Mouse (Mus musculus): ENCODE data around the gene Adgrf3. TPM values are rescaled to one million over a fixed set of nuclear protein-coding genes. Genes with fewer than 3 reads are reported as not detected.
"Not testable (repeated sequence)": the region's sequence is repeated elsewhere in the genome, so short reads cannot be mapped to it uniquely, and the experiment has no call there.

Adgrf3 gene
- polyA plus RNA-seq, 1 experiment from 2014 or later, result 0.24 TPM

- not testable (repeated sequence) for H3K4me3 ChIP-seq (ENCODE audit: low read depth, low read length); H3K27ac ChIP-seq (replicated peaks); DNase-seq (ENCODE audit: low spot score); H3K27me3 ChIP-seq (ENCODE audit: control insufficient read depth, insufficient read depth, low read length); H3K4me1 ChIP-seq (replicated peaks; ENCODE audit: control insufficient read depth, insufficient read depth); H3K9me3 ChIP-seq (ENCODE audit: control insufficient read depth, low read length); H3K9ac ChIP-seq (ENCODE audit: low read length); H3K36me3 ChIP-seq (ENCODE audit: control insufficient read depth, insufficient read depth, low read length); ATAC-seq (ENCODE audit: low FRiP score, low TSS enrichment); H3K4me2 ChIP-seq (replicated peaks; ENCODE audit: low read depth)
- peak; percentile 32 for TF ChIP-seq CTCF (IDR thresholded peaks at IDR 0.05; ENCODE audit: low read depth)
- 90% methylated on average over 5 of the region's 5 CpGs for whole genome bisulfite sequencing
Observed at GRCm38 (mm10) chr5:30210758-30211157, 5.2 kb upstream of the Adgrf3 start.

GRCm38 (mm10) chr5:30207276-30207675 lies 1.8 kb upstream of the Adgrf3 start:
- ATAC-seq (ENCODE audit: low FRiP score, low TSS enrichment) (no peak), DNase-seq (ENCODE audit: low spot score) (no peak)
- Histone ChIP-seq H3K4me2 (replicated peaks; ENCODE audit: low read depth) (no peak overlapping the region), H3K27me3 (ENCODE audit: control insufficient read depth, insufficient read depth, low read length) (no peaks in the 10 kb centered on the region), H3K36me3 (ENCODE audit: control insufficient read depth, insufficient read depth, low read length) (no peaks in the 10 kb centered on the region), H3K4me3 (ENCODE audit: low read depth, low read length) (no peak overlapping the region), H3K27ac (replicated peaks) (no peak overlapping the region), H3K9me3 (ENCODE audit: control insufficient read depth, low read length) (no peaks in the 10 kb centered on the region), H3K9ac (ENCODE audit: low read length) (no peak overlapping the region), H3K4me1 (replicated peaks; ENCODE audit: control insufficient read depth, insufficient read depth) (no peaks in the 10 kb centered on the region)
- WGBS, result 70% methylated on average over 6 of the region's 6 CpGs
- TF ChIP-seq EP300 (optimal IDR thresholded peaks at IDR 0.05) (no peak), CTCF (IDR thresholded peaks at IDR 0.05; ENCODE audit: low read depth) (peak; percentile 68)

- H3K4me3 ChIP-seq (ENCODE audit: low read depth, low read length), result no peak overlapping the region
- TF ChIP-seq EP300 (optimal IDR thresholded peaks at IDR 0.05), result no peak
- TF ChIP-seq CTCF (IDR thresholded peaks at IDR 0.05; ENCODE audit: low read depth), result no peak
- ATAC-seq (ENCODE audit: low FRiP score, low TSS enrichment), result no peak
- H3K9ac ChIP-seq (ENCODE audit: low read length), result no peak overlapping the region
- no peaks in the 10 kb centered on the region for H3K36me3 ChIP-seq (ENCODE audit: control insufficient read depth, insufficient read depth, low read length)
- no peaks in the 10 kb centered on the region for H3K9me3 ChIP-seq (ENCODE audit: control insufficient read depth, low read length)
- no peaks in the 10 kb centered on the region for H3K4me1 ChIP-seq (replicated peaks; ENCODE audit: control insufficient read depth, insufficient read depth)
- H3K27ac ChIP-seq (replicated peaks), result no peak overlapping the region
- no peak for DNase-seq (ENCODE audit: low spot score)
- H3K27me3 ChIP-seq (ENCODE audit: control insufficient read depth, insufficient read depth, low read length), result no peaks in the 10 kb centered on the region
- no peak overlapping the region for H3K4me2 ChIP-seq (replicated peaks; ENCODE audit: low read depth)
- WGBS, result 68% methylated on average over 3 of the region's 3 CpGs
Observed at GRCm38 (mm10) chr5:30205034-30205433, 488 bp downstream of the Adgrf3 start.

- H3K9ac ChIP-seq (ENCODE audit: low read length), result no peak overlapping the region
- no peak overlapping the region for H3K4me2 ChIP-seq (replicated peaks; ENCODE audit: low read depth)
- no peak for TF ChIP-seq EP300 (optimal IDR thresholded peaks at IDR 0.05)
- no peak for TF ChIP-seq CTCF (IDR thresholded peaks at IDR 0.05; ENCODE audit: low read depth)
- H3K36me3 ChIP-seq (ENCODE audit: control insufficient read depth, insufficient read depth, low read length), result no peaks in the 10 kb centered on the region
- no peaks in the 10 kb centered on the region for H3K9me3 ChIP-seq (ENCODE audit: control insufficient read depth, low read length)
- H3K4me1 ChIP-seq (replicated peaks; ENCODE audit: control insufficient read depth, insufficient read depth), result no peaks in the 10 kb centered on the region
- H3K27me3 ChIP-seq (ENCODE audit: control insufficient read depth, insufficient read depth, low read length), result no peaks in the 10 kb centered on the region
- DNase-seq (ENCODE audit: low spot score) (no peak), ATAC-seq (ENCODE audit: low FRiP score, low TSS enrichment) (no peak)
- no peak overlapping the region for H3K4me3 ChIP-seq (ENCODE audit: low read depth, low read length)
- whole genome bisulfite sequencing, result 39% methylated on average over 1 of the region's 1 CpGs
- H3K27ac ChIP-seq (replicated peaks), result no peak overlapping the region
Observed at GRCm38 (mm10) chr5:30204441-30204840, 1.1 kb downstream of the Adgrf3 start.

GRCm38 (mm10) chr5:30203216-30203885 lies 2.2 kb downstream of the Adgrf3 start:
- no peak overlapping the region for H3K27ac ChIP-seq (replicated peaks)
- no peaks in the 10 kb centered on the region for H3K4me1 ChIP-seq (replicated peaks; ENCODE audit: control insufficient read depth, insufficient read depth)
- no peak overlapping the region for H3K4me3 ChIP-seq (ENCODE audit: low read depth, low read length)
- TF ChIP-seq CTCF (IDR thresholded peaks at IDR 0.05; ENCODE audit: low read depth), result no peak
- no peak for TF ChIP-seq EP300 (optimal IDR thresholded peaks at IDR 0.05)
- H3K27me3 ChIP-seq (ENCODE audit: control insufficient read depth, insufficient read depth, low read length), result no peaks in the 10 kb centered on the region
- ATAC-seq (ENCODE audit: low FRiP score, low TSS enrichment) (no peak), DNase-seq (ENCODE audit: low spot score) (no peak)
- no peaks in the 10 kb centered on the region for H3K9me3 ChIP-seq (ENCODE audit: control insufficient read depth, low read length)
- H3K4me2 ChIP-seq (replicated peaks; ENCODE audit: low read depth), result no peak overlapping the region
- WGBS, result 78% methylated on average over 10 of the region's 10 CpGs
- no peak overlapping the region for H3K9ac ChIP-seq (ENCODE audit: low read length)
- no peaks in the 10 kb centered on the region for H3K36me3 ChIP-seq (ENCODE audit: control insufficient read depth, insufficient read depth, low read length)

- Histone ChIP-seq H3K36me3 (ENCODE audit: control insufficient read depth, insufficient read depth, low read length) (no peaks in the 10 kb centered on the region), H3K9me3 (ENCODE audit: control insufficient read depth, low read length) (no peaks in the 10 kb centered on the region), H3K4me2 (replicated peaks; ENCODE audit: low read depth) (no peak overlapping the region), H3K4me3 (ENCODE audit: low read depth, low read length) (no peak overlapping the region), H3K27me3 (ENCODE audit: control insufficient read depth, insufficient read depth, low read length) (no peaks in the 10 kb centered on the region), H3K27ac (replicated peaks) (no peak overlapping the region), H3K9ac (ENCODE audit: low read length) (no peak overlapping the region), H3K4me1 (replicated peaks; ENCODE audit: control insufficient read depth, insufficient read depth) (no peaks in the 10 kb centered on the region)
- 84% methylated on average over 7 of the region's 7 CpGs for WGBS
- TF ChIP-seq EP300 (optimal IDR thresholded peaks at IDR 0.05) (no peak), CTCF (IDR thresholded peaks at IDR 0.05; ENCODE audit: low read depth) (no peak)
- DNase-seq (ENCODE audit: low spot score) (no peak), ATAC-seq (ENCODE audit: low FRiP score, low TSS enrichment) (no peak)
Observed at GRCm38 (mm10) chr5:30202221-30202620, 3.3 kb downstream of the Adgrf3 start.

Measured in stomach, postnatal 0 days (tissue).